Mouse (Mus musculus): ENCODE measurements around the gene Ube3b.

The Ube3b gene

DNA sequence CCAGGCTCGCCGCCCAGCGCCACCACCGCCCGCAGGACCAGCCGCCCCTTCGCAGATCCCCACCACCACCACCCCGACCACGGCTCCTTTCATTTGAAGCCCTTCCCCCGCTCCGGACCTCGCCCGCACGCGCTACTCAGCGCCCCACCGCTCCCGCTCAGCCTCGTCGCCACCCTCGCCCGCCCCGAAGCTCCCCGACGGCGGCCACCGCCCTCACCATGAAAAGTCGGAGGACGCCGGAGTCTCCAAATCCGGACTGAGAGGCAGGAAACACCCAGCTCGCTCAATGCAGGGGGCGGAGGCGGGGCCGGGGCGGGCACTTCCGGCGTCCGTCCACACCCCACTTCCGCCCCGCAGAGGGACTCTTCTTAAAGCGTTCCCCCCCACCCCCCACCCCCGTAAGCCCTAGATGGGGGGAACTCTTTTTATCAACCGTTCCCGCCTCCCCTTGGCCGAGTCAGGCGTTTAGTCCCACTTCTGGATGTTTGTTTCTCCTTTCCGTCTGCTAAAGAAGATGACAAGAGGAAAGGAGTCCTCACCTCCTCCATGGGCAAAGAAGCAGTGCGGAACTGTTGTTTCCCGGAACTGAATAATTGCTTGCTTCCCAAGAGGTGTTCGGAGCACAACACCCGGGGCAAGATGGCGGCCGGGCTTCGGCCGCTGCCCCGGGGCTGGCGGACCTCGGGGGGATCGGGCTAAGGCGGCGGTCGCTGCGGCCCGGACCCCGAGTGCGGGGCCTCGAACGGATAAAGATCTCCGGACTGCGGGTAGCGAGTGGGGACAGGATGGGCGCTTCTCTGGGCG lies at the start of gene Ube3b, which contains the start of gene Kctd10:
Gene Ube3b (plus strand): TSS at position 399 of the 804 bp plus-strand sequence.
Gene Kctd10 (minus strand): TSS at position 300 of the 804 bp plus-strand sequence.
- in situ Hi-C loops (cut with MboI, MseI) = loop anchor here (5.0 kb wide), 1 partner anchor 68 kb away; no protein-coding TSS in a partner anchor

DNA sequence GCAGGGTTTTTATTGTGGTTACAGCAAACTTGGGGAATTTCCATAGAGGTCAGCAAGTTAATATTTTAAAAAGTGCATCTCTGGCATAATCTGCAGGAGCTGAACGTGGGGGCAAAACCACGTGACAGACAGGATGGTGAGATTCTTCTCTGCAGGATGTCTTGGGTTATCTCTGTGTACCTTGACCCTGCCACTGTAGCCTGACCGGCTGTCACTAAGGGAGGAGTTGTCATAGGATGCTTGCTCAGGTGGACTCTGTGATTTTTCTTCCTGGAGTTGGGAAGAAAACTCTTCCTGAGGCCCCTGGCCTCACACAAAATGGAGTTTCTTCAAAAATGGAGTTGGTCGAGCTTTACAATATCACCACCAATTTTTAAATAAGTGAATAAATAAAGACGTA lies 37.4 kb upstream of the Ube3b start:
- in situ Hi-C loops (cut with MboI, MseI) = no loop called here

DNA sequence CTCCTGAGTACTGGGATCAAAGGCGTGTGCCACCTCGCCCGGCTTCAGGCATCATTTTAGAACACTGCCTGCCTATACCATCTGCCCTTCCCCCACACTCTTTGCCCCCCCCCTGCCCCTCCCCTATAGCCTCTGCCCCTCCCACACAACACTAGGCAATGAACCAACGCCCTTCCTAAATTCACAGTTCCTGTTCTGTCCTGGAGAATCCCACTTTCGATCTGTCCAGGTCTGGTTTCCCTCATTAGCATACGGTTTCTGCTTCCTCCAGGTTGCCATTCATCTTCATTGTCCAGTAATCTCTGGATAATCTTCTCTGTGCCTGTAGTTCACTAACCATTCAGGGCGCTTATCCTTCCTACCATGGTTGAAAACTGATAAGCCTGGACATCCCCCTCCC lies 36.8 kb upstream of the Ube3b start:
- in situ Hi-C loops (cut with MboI, MseI) = no loop called here

DNA sequence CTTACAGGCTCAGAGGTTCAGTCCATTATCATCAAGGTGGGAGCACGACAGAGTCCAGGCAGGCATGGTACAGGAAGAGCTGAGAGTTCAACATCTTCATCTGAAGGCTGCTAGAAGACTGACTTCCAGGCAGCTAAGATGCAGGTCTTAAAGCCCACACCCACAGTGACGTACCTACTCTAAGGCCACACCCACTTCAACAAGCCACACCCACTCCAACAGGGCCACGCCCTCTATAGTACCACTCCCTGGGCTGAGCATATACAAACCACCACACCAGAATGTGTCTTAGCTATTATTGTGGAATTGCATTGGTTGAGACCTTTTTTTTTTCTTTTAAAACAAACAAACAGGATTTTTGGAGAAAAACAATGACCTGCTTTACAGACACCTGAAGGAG lies 34.9 kb upstream of the Ube3b start:
- in situ Hi-C loops (cut with MboI, MseI) = no loop called here

DNA sequence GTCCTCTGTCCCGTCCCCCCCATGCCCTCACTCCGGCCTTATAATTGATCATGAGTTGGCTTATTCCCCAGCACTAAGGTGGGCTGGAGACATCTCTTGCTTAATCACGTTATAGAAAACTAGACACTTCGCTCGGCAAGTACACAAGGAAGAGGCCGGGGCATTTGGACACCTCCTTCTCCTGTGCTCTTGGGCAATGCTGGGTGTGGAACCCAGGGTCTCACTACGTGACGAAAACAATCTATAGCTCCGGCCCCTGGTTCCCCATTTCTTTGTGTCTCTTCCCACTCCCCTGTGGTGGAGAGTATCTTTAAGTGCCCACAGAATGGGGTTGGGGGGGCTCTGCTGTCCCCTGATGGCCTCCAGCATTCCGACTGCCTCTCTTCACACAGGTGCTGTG lies 33.4 kb upstream of the Ube3b start:
- in situ Hi-C loops (cut with MboI, MseI) = no loop called here

DNA sequence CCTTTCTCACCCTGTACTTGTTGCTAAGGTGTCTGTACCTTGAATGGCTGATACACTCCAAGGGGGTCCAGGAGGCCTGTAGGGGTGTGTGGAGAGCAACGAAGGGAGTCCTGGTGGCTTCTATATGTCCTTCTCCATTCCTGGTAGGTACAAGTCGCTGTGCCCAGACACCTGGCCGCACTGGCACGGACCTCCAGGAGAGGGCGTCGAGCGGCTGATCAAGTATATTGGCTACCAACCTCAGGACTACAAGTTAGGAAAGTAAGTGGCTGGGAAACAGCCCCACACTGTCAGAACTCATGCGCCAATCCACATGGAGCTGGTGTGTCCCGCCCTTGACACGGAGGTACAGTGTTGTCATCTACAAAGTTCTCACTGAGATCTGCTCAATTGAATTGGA lies 28.9 kb upstream of the Ube3b start:
- in situ Hi-C loops (cut with MboI, MseI) = no loop called here

DNA sequence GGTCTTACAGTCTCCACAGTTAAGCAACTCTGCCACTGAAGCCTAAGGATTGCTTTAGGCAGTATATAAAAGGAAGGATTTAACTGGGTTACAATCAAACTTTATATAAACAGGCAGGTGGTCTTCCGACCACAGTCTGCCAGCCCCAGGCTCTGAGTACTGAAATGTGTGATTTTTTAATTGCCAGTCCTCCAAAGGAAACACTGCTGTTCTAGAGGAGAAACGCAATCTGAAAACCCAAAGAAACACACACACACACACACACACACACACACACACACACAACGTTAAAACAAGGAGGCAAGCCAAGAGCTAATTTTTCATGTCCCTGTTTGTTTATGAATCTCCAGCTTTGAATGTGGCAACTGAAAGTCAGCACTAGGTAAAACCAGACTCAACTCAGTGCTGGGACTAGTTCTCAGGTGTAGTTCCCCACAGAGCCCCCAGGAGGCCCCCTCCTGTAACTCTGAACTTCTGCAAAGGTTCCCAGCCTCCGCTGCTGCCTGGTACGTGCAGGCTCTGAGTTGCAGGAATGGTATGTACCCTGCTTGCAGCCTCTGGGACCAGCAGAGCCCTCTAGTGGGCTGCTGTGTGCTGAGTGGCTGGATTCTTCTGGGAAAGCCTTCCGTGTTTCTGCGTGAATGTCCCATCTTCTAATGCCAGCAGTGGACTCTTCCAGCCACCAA lies 24.0 kb upstream of the Ube3b start:
- in situ Hi-C loops (cut with MboI, MseI) = loop anchor here in 1 of 2 experiments (5.0 kb wide), 2 partner anchors 44 to 104 kb away; no protein-coding TSS in a partner anchor

DNA sequence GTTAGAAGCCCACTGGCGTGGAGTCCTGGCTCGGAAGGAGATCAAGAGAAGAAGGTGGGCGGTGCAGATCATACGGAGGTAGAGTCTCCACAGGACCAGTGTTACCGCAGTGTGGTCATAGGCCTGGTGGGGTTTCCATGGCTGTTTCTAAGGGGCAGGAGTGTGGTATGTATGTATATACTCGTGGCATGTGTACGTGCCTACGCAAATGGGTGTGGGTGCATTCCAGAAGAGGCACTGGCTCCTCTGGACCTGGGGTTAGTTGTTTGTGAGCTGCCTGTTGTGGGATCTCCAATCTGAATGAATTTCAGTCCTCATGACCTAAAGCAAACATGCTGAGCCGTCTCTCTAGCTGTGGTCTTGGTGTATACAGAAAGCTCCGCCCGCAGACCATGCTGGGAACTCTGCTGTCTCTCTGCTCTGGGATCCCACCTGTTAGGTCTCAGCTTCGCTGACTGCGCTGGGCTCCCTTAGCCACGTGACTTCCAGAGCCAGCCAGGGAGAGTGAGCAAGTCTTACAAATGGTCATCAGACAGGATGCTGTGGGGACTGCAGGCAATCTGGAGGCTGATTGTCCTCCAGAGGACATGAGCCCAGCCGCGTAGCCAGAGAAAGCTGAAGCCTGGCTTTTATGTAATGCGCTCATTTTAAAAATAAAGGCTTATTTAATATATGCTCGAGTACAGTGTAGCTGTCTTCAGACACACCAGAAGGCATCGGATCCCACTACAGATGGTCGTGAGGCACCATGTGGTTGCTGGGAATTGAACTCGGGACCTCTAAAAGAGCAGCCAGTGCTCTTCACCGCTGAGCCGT lies 23.3 kb upstream of the Ube3b start:
- in situ Hi-C loops (cut with MboI, MseI) = loop anchor here in 1 of 2 experiments (5.0 kb wide), 2 partner anchors 45 to 105 kb away; no protein-coding TSS in a partner anchor

DNA sequence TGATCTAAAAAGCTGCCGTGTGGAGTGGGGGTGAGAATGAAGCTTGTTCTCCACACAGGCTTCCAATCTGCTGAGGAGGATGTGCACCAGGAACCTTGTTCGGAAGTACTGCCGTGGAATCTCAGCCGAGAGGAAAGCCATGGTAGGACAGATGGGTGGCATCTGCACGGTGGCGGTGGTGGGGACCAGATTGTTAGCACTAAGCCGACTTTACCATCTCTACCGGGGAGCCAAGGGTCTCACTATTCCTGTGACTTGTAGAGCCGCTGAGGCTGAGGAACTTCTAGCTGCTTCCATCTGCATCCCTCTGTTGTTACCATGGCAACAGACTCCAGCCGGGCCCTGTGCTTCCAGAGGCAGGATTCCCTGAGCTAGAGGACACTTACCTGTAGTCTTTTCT lies 21.6 kb upstream of the Ube3b start:
- in situ Hi-C loops (cut with MboI, MseI) = loop anchor here in 1 of 2 experiments (5.0 kb wide), 2 partner anchors 47 to 107 kb away; no protein-coding TSS in a partner anchor

DNA sequence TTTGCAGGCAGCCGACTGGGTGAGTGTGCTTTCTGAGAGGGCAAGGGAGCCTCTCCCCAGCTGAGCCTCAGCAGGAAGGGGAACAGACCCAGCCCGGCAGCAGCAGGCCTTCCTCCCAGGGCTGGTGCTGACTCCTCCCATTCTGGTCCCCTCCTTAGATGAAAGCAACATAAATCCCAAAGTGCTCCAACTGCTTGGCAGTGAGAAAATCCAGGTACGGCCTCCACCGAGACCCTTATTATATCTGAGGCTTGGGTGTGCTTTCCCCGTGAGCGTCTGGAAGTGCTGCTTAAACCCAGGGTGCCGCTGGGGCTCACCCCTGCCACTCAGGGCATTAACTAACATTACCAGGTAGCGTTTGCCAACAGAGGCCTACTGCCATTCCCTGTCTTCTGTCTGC lies 20.8 kb upstream of the Ube3b start:
- in situ Hi-C loops (cut with MboI, MseI) = loop anchor here in 1 of 2 experiments (5.0 kb wide), 2 partner anchors 47 to 107 kb away; no protein-coding TSS in a partner anchor

DNA sequence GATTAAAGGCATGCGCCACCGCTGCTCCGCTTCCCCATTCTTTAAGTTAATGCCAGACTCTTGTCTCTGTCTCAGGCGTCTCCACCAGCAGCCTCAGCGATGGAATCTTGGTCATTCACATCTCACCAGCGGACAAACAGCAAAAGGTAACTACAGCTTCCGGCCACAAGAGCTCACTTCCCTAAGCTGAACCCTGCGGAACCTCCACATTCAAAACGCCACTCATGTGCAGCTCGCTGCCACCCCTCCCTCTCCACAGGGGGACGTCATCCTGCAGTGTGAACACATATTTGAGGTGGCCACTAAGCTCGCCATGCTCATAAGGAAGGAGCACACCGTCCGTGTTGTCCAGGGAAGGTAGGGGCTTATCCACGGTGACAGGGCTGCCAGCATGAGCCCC lies 19.4 kb upstream of the Ube3b start:
- in situ Hi-C loops (cut with MboI, MseI) = no loop called here

DNA sequence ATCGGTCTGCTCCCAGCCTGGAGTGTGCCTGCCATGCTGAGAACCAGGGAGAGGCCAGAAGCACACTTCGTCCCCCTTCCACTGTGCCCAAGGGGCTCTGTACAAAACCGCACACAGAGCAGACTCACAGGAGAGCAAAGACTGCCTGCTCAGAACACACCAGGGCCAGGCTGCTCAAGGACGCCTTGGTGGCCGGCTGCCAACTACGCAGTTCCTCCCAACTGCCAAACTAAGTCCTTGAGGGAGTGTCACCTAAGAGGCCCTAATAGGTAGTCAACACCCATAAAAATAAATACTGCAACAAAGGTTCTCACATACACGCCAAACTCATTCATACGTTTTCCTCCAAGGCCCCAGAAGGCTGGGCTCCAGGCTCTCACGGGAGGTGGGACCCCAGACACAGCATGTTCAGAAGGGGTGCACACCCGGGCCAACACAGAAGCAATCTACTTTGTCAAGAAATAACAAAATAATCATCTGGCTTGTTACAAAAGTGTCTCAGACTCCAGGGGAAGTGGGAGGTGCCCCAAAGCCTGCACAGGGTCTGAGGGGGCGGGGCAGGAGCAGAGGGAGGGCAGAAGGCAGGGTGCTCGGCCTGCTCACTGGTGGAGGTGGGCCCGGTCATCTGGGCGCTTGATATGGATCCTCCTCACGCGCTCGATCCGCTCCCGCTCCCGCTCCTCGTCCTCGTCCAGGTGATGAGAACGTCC lies 15.2 kb upstream of the Ube3b start:
- in situ Hi-C loops (cut with MboI, MseI) = no loop called here

DNA sequence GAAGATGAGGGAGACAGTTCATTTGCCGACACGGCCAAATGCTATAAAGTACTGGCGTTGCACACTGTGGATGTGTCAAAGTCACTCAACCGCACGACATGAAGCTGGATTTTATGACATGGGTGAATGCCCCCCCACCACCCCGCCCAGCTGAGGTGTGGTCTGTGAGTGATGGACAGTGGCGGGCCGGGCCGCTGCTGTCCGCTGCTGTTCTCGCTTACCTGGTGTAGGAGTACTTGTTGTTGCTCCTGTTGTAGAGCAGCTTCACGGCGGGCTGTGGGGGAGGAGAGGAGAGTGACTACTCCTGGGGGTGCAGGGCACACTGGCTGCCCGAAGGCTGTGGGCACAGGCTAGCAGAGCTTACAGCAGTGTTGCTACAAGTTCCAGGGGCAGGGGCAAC lies 12.3 kb upstream of the Ube3b start:
- in situ Hi-C loops (cut with MboI, MseI) = no loop called here

DNA sequence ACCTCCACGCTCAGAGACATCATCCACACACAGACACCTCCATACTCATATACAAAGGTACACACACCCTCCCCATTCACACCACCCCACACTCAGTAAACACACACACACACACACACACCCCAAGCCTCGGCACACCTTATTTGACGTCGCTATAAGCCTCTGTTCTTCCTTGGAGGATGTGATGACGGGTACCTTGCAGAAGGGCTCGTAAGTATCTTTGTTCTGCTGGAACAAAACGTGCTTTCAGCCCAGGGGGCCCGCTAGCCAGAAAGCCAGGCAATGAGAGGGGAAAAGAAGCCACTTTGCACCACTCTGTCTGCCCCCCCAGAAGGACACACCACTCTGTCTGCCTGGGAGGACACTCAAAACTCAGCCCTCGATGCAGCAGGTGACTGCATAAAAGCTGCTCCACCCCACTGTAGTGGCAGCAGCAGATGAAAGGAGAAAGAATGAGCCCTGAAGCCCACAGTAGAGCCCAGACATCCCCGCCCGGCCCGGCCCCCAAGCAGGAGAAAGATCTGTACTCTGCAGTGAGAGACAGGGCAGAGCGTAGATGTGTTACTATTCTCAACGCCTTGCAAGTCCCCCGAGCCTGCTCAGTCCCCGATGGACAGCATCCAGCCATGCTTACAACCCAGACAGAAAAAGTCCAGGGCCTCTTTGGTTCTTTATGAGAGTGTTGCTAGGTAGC lies 11.5 kb upstream of the Ube3b start:
- in situ Hi-C loops (cut with MboI, MseI) = no loop called here

DNA sequence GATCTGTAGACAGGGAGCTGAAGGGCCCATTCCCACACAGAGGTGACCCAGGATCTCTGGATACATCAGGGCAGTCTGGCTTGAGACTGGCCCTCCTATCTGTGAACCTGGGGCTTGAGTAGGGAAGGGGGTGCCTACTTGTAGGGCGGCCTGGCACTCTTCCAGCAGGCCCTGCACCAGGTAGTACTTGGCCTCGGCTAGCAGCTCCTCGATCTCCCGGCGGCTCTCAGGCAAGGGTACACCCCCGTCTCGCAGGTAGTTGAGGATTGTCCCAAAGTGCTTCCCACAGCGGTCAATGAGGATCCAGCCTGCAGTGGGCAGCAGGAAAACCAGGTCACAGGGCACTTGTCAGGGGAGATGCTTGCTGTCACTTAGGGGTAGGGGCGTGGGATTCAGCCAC lies 10.5 kb upstream of the Ube3b start:
- in situ Hi-C loops (cut with MboI, MseI) = no loop called here

DNA sequence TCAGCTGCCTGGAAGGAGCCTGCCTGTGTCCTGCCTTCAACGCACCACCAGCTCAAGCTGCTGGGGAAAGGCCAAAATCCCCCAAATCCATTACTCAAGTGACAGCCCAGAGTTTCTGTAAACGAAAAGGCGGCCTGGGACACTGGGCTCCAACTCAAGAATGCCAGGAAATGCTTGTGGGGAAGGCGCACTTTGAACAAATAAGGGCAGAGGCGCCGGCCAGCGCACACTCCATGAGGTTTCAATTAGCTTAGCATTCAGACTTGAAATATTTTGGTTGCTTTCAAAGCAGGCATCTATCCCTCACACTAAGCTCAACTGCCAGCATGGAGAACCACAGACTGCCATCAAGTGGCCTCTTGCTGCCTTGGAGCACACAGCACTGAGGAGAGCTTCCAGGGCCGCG lies 10.0 kb upstream of the Ube3b start:
- in situ Hi-C loops (cut with MboI, MseI) = no loop called here

DNA sequence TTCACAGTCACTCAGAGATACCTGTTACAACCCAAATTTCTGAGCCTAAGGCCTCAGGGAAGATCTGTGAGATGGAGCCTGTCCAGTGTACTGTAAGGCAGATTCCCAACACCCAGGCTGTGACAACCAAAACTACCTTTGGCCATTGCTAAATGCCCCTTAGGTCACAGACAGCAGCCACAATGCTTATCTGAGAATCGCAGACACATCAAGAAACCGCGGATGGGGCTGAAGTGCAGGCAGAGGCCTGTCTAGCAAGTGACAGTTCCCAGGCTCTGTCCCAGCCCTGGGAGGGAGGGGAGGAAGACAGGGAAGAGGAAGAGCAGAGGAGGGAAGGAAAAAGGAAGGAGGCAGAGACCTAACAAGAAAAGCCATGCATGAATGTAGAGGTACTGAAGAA lies 9.1 kb upstream of the Ube3b start:
- in situ Hi-C loops (cut with MboI, MseI) = no loop called here

DNA sequence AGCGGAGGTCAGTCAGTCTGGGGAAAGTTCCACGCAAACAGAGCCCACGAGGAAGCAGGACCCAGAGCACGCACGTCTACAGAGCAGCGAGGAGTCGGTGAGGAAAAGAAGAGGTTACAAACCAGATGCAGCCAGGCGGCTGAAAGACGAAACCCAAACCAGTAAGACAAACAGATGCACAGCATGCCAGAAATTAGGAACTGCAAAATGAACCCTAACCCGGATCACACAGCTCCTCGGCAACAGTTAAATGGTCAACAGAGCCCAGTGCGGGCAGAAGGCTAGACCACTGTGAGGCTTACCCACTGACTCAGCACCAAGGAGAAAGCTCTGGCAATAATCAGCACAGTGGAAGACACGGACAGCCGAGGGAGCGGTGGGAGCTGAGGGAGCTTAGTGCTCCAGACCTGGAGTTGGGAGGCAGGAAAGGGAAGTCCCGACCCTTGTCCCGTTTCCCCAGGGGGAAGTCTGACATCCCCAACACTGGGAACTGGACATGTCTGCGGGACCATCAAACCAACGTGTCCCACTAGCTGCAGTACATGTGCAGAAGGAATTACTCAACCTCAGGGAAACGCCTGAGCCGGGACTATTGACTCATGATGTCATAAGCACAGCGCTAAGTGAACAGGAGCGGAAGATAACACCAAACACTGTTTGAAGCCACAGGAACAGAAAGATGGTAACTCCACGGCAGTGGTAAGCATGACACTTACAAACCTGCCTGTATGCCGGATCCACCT lies 8.5 kb upstream of the Ube3b start:
- in situ Hi-C loops (cut with MboI, MseI) = no loop called here

DNA sequence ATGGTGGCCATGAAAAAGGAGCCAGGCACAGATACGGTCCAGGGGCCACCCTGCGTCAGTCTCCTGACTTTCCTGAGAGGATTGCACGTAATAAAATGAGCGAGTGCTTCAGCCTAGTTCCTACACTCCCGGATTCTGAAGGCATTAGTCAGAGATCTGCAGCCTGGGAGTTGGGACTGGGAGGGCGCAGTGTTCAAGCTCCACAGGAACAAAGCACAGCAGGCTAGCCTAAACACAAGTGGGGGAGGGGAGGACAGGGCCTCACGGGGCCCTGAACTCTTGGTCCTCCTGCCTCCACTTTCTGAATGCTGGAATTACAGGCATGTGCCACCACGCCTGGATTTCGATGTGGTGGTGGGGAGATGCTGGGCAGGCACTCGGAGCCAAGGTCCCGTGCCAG lies 7.8 kb upstream of the Ube3b start:
- in situ Hi-C loops (cut with MboI, MseI) = no loop called here

DNA sequence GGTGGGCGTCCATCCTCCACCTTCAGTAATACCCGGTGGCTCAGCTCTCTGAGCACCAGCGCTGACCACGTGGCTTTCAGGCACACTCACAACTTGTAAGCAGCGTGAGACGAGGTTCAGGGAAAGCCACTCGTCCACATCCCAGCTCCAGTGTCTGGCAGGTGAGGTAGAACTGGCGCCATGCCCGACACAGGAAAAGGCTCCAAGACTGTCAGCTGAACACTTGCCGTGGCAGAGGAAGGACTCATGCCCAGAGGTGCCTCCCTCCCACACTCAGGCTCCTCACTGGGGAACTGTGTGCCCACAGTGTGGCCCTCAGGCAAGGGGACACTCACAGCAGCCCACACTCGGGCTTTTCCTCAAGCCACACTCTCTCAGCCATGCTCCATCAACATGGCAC lies 7.2 kb upstream of the Ube3b start:
- in situ Hi-C loops (cut with MboI, MseI) = no loop called here
